Comparison of ENCODE assay signal across 25 mouse cellular contexts in genomic region chr4:87321726-87322349, GRCm38 (mm10).
DNase-seq lines count a peak whose midpoint lies in the region; ATAC-seq and TF ChIP-seq lines count a peak whose summit lies in the region.
"Had no signal": no experiment of that assay in that cellular context is flagged by ENCODE, and none has a peak within 500 bp of the region (broad histone marks: within the 10 kb centered on the region; RNA-seq: fewer than 3 reads in every experiment).

No protein-coding gene starts in this region.

- no peaks in the 10 kb centered on the region for H3K4me1 ChIP-seq in hindbrain, embryonic 14.5 days (replicated peaks; ENCODE audit: control insufficient read depth, insufficient read depth, low read length)
- H3K4me1 ChIP-seq in hindbrain, embryonic 11.5 days (replicated peaks; ENCODE audit: control insufficient read depth, insufficient read depth, low read length), result no peaks in the 10 kb centered on the region
- H3K4me1 ChIP-seq in midbrain, postnatal 0 days (ENCODE audit: insufficient read depth, low read length), result no peaks in the 10 kb centered on the region
- H3K4me1 ChIP-seq in midbrain, embryonic 15.5 days, result no peaks in the 10 kb centered on the region
- peaks cover 2% of the 10 kb centered on the region; the same call in 1 of the 2 replicates for H3K4me1 ChIP-seq in limb, embryonic 14.5 days (ENCODE audit: control insufficient read depth, insufficient read depth, low read length)
- H3K4me1 ChIP-seq: embryonic facial prominence, embryonic 13.5 days; forebrain, embryonic 10.5 days; forebrain, embryonic 13.5 days; hindbrain, embryonic 10.5 days; hindbrain, embryonic 15.5 days had no signal

- no peaks in the 10 kb centered on the region for H3K36me3 ChIP-seq in hindbrain, embryonic 14.5 days (replicated peaks; ENCODE audit: control insufficient read depth, insufficient read depth)
- H3K36me3 ChIP-seq in hindbrain, embryonic 11.5 days (ENCODE audit: control insufficient read depth, insufficient read depth, low read length), result no peaks in the 10 kb centered on the region
- no peaks in the 10 kb centered on the region for H3K36me3 ChIP-seq in midbrain, postnatal 0 days (ENCODE audit: insufficient read depth, low read length)
- H3K36me3 ChIP-seq in midbrain, embryonic 15.5 days (replicated peaks), result no peaks in the 10 kb centered on the region
- H3K36me3 ChIP-seq in limb, embryonic 14.5 days (ENCODE audit: control insufficient read depth, insufficient read depth, low read length), result no peaks in the 10 kb centered on the region
- H3K36me3 ChIP-seq: embryonic facial prominence, embryonic 13.5 days; forebrain, embryonic 10.5 days; G1E; hindbrain, embryonic 10.5 days; hindbrain, embryonic 15.5 days had no signal

- no peak for TF ChIP-seq POLR2A in limb, embryonic 14.5 days (IDR thresholded peaks at IDR 0.05; ENCODE audit: borderline replicate concordance, extremely low read depth, insufficient read depth, insufficient read length)

- no peaks in the 10 kb centered on the region for H3K9me3 ChIP-seq in hindbrain, embryonic 14.5 days (ENCODE audit: control insufficient read depth, low read length)
- H3K9me3 ChIP-seq in hindbrain, embryonic 11.5 days (ENCODE audit: control insufficient read depth, low read length), result no peaks in the 10 kb centered on the region
- no peaks in the 10 kb centered on the region for H3K9me3 ChIP-seq in midbrain, postnatal 0 days (ENCODE audit: low read length)
- no peaks in the 10 kb centered on the region for H3K9me3 ChIP-seq in midbrain, embryonic 15.5 days
- no peaks in the 10 kb centered on the region for H3K9me3 ChIP-seq in limb, embryonic 14.5 days (ENCODE audit: control insufficient read depth, low read length)
- H3K9me3 ChIP-seq: embryonic facial prominence, embryonic 13.5 days; forebrain, embryonic 10.5 days; forebrain, embryonic 13.5 days; G1E; hindbrain, embryonic 10.5 days; hindbrain, embryonic 15.5 days had no signal

- no peak overlapping the region for H3K4me3 ChIP-seq in hindbrain, embryonic 14.5 days (replicated peaks; ENCODE audit: low read length)
- no peak overlapping the region for H3K4me3 ChIP-seq in hindbrain, embryonic 11.5 days (ENCODE audit: low read depth, low read length)
- no peak overlapping the region for H3K4me3 ChIP-seq in midbrain, postnatal 0 days (ENCODE audit: low read depth, low read length)
- no peak overlapping the region for H3K4me3 ChIP-seq in midbrain, embryonic 15.5 days
- H3K4me3 ChIP-seq in limb, embryonic 14.5 days (replicated peaks; ENCODE audit: low read length), result no peak overlapping the region
- H3K4me3 ChIP-seq: embryonic facial prominence, embryonic 13.5 days; forebrain, embryonic 10.5 days; forebrain, embryonic 13.5 days; hindbrain, embryonic 10.5 days; hindbrain, embryonic 15.5 days had no signal

- H3K9ac ChIP-seq in hindbrain, embryonic 14.5 days, result no peak overlapping the region
- no peak overlapping the region for H3K9ac ChIP-seq in hindbrain, embryonic 11.5 days (ENCODE audit: low read depth, low read length)
- no peak overlapping the region for H3K9ac ChIP-seq in midbrain, postnatal 0 days (replicated peaks; ENCODE audit: low read length, poor library complexity, severe bottlenecking)
- H3K9ac ChIP-seq in midbrain, embryonic 15.5 days, result no peak overlapping the region
- no peak overlapping the region for H3K9ac ChIP-seq in limb, embryonic 14.5 days (ENCODE audit: low read depth, low read length, severe bottlenecking)
- H3K9ac ChIP-seq: embryonic facial prominence, embryonic 13.5 days; forebrain, embryonic 13.5 days; hindbrain, embryonic 15.5 days had no signal

- no peak overlapping the region for H3K27ac ChIP-seq in hindbrain, embryonic 14.5 days
- no peak overlapping the region for H3K27ac ChIP-seq in hindbrain, embryonic 11.5 days (ENCODE audit: low read depth, low read length)
- H3K27ac ChIP-seq in midbrain, postnatal 0 days (ENCODE audit: low read depth, low read length), result no peak overlapping the region
- no peak overlapping the region for H3K27ac ChIP-seq in midbrain, embryonic 15.5 days
- H3K27ac ChIP-seq in limb, embryonic 14.5 days (replicated peaks; ENCODE audit: low read depth, low read length), result no peak overlapping the region
- H3K27ac ChIP-seq: embryonic facial prominence, embryonic 13.5 days; forebrain, embryonic 10.5 days; forebrain, embryonic 13.5 days; hindbrain, embryonic 10.5 days; hindbrain, embryonic 15.5 days had no signal

- TF ChIP-seq CTCF in midbrain, postnatal 0 days (IDR thresholded peaks at IDR 0.05), result no peak

- no peak for ATAC-seq in hindbrain, embryonic 14.5 days (ENCODE audit: low FRiP score)
- ATAC-seq in hindbrain, embryonic 11.5 days (ENCODE audit: low FRiP score), result no peak
- no peak for ATAC-seq in midbrain, postnatal 0 days (ENCODE audit: low FRiP score)
- no peak for ATAC-seq in midbrain, embryonic 15.5 days (replicated peaks)
- ATAC-seq in limb, embryonic 14.5 days (ENCODE audit: low FRiP score, low read depth), result peak; percentile 73
- ATAC-seq: activated CD4-positive, CD25-positive, alpha-beta regulatory T cell, adult 4 months; forebrain, embryonic 13.5 days; forebrain, embryonic 16.5 days; intestine, postnatal 0 days had no signal

- DNase-seq in hindbrain, embryonic 14.5 days (ENCODE audit: low spot score), result peak; percentile 30
- DNase-seq in hindbrain, embryonic 11.5 days (ENCODE audit: low spot score), result no peak
- DNase-seq in midbrain, postnatal 0 days (ENCODE audit: low spot score), result peak; percentile 5
- peak; percentile 72 for DNase-seq in limb, embryonic 14.5 days (ENCODE audit: low spot score)
- DNase-seq in gastrocnemius, postnatal 25 days, result no peak
- DNase-seq: adrenal gland, adult 8-10 months; adrenal gland, postnatal 25 days; B cell, adult 2 months; cerebellum, adult 18-20 months; cerebellum, adult 9-10 months; cerebellum, postnatal 14 days; gastrocnemius, postnatal 10 days; heart, adult 11 months had no signal

- WGBS in hindbrain, embryonic 14.5 days, result 90% methylated on average over 2 of the region's 2 CpGs
- 76% methylated on average over 2 of the region's 2 CpGs for WGBS in hindbrain, embryonic 11.5 days
- 76% methylated on average over 2 of the region's 2 CpGs for WGBS in midbrain, postnatal 0 days
- WGBS in midbrain, embryonic 15.5 days, result 77% methylated on average over 2 of the region's 2 CpGs
- WGBS in limb, embryonic 14.5 days, result 45% methylated on average over 2 of the region's 2 CpGs

- H3K27me3 ChIP-seq in hindbrain, embryonic 14.5 days (ENCODE audit: control insufficient read depth, insufficient read depth, low read length), result no peaks in the 10 kb centered on the region
- H3K27me3 ChIP-seq in hindbrain, embryonic 11.5 days (ENCODE audit: control insufficient read depth, insufficient read depth, low read length), result no peaks in the 10 kb centered on the region
- no peaks in the 10 kb centered on the region for H3K27me3 ChIP-seq in midbrain, postnatal 0 days (ENCODE audit: insufficient read depth, low read length)
- no peaks in the 10 kb centered on the region for H3K27me3 ChIP-seq in midbrain, embryonic 15.5 days (replicated peaks)
- no peaks in the 10 kb centered on the region for H3K27me3 ChIP-seq in limb, embryonic 14.5 days (ENCODE audit: control insufficient read depth, insufficient read depth, low read length)
- H3K27me3 ChIP-seq: CH12.LX; embryonic facial prominence, embryonic 13.5 days; forebrain, embryonic 13.5 days; hindbrain, embryonic 15.5 days had no signal

- no peak overlapping the region for H3K4me2 ChIP-seq in hindbrain, embryonic 14.5 days (replicated peaks)
- H3K4me2 ChIP-seq in hindbrain, embryonic 11.5 days (replicated peaks; ENCODE audit: low read depth, low read length), result no peak overlapping the region
- no peak overlapping the region for H3K4me2 ChIP-seq in midbrain, postnatal 0 days (ENCODE audit: low read depth, low read length, poor library complexity, severe bottlenecking)
- H3K4me2 ChIP-seq in midbrain, embryonic 15.5 days, result no peak overlapping the region
- no peak overlapping the region for H3K4me2 ChIP-seq in limb, embryonic 14.5 days (replicated peaks; ENCODE audit: low read depth, low read length, severe bottlenecking)
- H3K4me2 ChIP-seq: embryonic facial prominence, embryonic 13.5 days; forebrain, embryonic 13.5 days; heart, embryonic 11.5 days; hindbrain, embryonic 15.5 days had no signal

Comparison
In these comparisons a context has a peak if more than half of its experiments do, and no peak if none do; other contexts are left out.
1. DNase-seq: peak in hindbrain, embryonic 14.5 days (single experiment), midbrain, postnatal 0 days (single experiment) and limb, embryonic 14.5 days (single experiment); none in hindbrain, embryonic 11.5 days (single experiment) and gastrocnemius, postnatal 25 days (single experiment).